Mouse (Mus musculus): ENCODE results near the gene Arpc5l.

Gene Arpc5l

GRCm38 (mm10) chr2:39004880-39005435, at the start of gene Arpc5l:
Gene Arpc5l (plus strand): TSS chr2:39005348.
- DNase-seq = peak; percentile 92 to 94

- no peak for DNase-seq
These were observed 49.1 kb upstream of the Arpc5l start for GRCm38 (mm10) chr2:38956062-38956461.

GRCm38 (mm10) chr2:38957671-38958223, 47.4 kb upstream of the Arpc5l start:
- DNase-seq = no peak

DNA sequence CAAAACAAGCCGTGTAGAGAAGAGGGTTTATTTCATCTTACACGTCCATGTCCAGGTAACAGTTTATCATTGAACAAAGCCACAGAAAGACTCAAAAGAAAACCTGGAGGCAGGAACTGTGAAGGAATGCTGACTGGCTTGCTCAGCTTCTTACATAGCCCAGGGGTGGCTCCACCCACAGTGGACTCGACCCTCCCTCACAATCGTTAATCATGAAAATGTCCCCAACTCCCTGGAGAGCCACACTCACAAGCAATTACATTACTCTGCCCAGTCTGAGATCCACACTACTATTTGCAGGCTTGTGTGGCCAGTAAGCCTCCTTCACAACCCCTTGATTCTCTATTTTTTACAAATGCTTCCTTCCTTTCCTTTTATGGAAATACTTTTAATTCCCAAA, 41.0 kb upstream of the Arpc5l start:
- no peak for DNase-seq

DNA sequence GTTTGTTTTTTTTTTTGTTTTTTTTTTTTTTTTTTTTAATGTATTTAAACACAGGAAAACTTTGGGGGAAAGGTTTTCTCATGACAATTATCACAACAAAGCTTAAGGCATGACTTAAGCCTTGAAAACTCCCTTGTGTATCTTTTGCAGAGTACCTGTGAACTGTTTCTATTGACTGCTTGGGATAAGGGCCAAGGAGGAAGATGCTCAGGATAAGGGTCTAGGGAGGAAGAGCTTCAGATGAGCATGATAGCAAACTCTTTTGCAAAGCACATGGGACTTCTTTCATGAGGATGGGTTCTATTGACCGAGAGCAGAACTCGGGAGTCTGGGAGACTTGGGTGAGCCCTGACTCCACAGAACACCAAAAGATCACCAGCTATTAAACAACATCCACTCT, 35.5 kb upstream of the Arpc5l start:
- no peak for DNase-seq

DNA sequence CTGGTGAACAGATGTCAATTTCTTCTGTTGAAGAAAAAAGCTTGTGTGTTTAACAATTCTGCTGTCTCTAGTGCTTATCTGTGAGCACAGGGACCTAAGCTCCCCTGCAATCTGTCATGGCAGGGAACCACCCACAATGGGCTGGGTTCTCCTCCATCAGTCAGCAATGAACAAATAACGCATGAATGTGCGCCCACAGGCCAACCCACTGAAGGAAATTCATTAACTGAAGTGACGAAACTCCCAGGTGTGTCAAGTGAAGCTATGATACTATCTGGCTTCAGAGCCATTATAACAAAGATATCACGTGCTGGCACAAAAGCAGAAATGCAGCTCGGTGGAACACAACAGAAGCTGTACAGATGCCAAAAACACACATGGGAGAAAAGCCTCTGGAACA, 35.1 kb upstream of the Arpc5l start:
- DNase-seq = no peak

- DNase-seq = no peak
These were observed 31.9 kb upstream of the Arpc5l start for GRCm38 (mm10) chr2:38973223-38973622.

DNA sequence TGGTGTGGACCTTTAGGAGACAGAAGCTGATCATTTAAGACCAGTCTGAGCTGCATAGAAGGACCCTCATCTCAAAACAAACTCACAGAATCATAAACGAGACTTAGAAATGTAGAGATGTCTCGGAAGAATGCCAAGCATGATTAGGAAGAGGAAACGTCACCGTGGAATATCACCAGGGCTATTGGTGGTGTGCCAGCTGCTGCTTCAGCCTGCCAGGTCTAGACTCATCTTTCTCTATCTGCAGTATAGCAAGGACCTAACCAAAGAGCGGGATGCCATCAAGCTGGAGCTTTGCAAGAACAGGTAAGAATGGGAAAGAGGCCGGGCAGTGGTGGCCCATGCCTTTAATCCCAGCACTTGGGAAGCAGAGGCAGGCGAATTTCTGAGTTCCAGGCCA, 31.4 kb upstream of the Arpc5l start:
- no peak for DNase-seq

DNA sequence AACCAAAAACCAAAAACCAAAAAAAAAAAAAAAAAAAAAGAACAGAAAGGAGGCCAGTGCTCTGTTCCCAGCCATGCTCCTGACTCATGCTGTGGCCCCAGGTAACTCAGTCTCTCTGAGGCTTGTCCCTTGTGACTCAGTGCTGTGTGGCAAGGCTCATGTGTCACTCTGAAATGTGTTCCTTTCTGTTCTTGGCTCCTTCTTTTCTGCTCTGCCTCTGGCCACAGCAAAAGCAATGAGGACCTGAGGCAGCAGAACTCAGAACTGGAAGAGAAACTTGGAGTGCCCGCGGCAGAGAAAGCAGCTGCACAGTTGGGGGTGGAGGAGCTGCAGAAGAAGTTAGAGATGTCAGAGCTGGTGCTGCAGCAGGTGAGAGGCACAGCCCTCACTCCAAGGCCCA, 31.0 kb upstream of the Arpc5l start:
- no peak for DNase-seq

- no peak for DNase-seq
These were observed 30.0 kb upstream of the Arpc5l start for GRCm38 (mm10) chr2:38975181-38975580.

- DNase-seq = no peak
These were observed 29.0 kb upstream of the Arpc5l start for GRCm38 (mm10) chr2:38975941-38976805.

- DNase-seq = no peak
These were observed 27.3 kb upstream of the Arpc5l start for GRCm38 (mm10) chr2:38977837-38978236.

GRCm38 (mm10) chr2:38983456-38983855, 21.7 kb upstream of the Arpc5l start:
- DNase-seq = no peak

DNA sequence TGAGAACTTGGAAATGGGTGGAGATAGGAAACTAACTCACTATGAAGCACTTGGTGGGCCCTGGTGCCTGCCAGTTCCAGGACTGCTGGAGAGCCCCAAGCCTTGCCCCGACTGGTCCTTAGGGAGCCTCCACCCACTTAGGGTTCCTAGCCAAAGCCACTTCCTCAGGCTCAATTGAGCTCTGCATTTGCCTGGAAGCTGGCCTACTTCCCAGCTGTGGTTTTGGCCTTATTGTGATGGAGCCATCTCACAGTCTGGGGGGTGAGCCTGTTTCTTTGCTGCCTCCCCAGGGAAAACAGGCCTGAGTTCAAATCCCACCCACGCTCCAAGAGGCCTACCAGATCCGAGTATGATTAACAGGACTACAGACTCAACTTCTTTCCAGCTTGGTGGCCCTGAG, 18.6 kb upstream of the Arpc5l start:
- peak; percentile 77 to 86 for DNase-seq

DNA sequence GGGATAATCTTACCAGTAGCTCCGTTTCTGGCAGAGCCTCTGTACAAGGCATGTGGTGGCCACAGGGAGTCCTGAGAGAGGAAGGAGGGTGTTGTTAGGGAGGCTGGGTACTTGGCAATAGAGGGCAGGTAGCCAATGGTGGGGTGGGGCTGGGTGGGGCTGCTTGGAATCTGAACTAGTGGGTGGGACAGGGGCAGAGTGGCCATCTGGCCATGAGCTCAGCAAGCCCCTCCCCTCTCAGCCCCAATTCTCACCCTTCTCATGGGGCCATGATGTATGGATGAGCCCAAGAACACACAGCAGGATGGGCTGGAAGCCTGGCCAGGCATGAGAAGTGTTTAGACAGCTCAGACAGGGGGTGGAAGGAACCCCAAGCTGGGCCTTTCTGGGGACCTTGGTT, 17.8 kb upstream of the Arpc5l start:
- DNase-seq = no peak

GRCm38 (mm10) chr2:38987803-38988510, 17.2 kb upstream of the Arpc5l start:
- DNase-seq = no peak

DNA sequence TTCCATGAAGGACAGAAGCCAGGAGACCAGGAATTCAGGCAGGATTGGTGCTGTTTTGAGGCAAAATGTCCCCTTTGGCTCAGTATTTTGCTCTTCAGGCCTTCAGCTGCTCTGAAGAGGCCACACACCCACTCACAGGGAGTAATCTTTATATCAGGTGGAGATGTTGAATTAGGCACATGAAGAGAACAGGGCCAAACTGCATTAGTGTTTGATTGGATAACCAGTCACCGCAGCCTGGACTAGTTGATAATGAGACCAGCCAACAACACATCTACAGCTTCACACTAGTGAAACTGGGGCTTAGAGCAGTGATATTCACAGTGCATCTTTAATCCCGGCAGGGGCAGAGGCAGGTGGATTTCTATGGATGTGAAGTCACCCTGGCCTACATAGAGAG, 16.2 kb upstream of the Arpc5l start:
- DNase-seq = no peak

DNA sequence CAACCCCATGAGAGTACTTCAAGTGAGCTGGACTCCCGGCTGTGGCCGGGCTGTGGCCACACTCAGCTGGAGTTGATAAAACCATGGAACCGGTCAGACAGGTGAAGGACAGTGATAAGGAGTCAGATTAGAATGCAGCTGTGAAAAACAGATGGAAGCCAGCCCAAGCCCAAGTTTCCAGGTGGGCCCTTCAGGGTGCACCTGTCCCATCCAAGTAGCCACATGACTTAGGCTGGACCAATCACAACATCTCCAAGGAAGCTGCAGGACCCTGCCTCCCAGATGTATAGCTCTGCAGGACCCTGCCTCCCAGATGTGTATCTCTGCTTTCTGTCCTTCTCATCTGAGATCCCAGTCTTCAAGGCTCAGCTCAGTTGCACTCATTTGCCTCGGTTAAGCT, 13.1 kb upstream of the Arpc5l start:
- no peak for DNase-seq

GRCm38 (mm10) chr2:38992452-38992851, 12.7 kb upstream of the Arpc5l start:
- DNase-seq = no peak

- peak; percentile 90 to 92 for DNase-seq
These were observed 7.5 kb upstream of the Arpc5l start, which contains the start of gene Wdr38 for GRCm38 (mm10) chr2:38997386-38998374. Gene Wdr38 (plus strand): TSS chr2:38997476.

DNA sequence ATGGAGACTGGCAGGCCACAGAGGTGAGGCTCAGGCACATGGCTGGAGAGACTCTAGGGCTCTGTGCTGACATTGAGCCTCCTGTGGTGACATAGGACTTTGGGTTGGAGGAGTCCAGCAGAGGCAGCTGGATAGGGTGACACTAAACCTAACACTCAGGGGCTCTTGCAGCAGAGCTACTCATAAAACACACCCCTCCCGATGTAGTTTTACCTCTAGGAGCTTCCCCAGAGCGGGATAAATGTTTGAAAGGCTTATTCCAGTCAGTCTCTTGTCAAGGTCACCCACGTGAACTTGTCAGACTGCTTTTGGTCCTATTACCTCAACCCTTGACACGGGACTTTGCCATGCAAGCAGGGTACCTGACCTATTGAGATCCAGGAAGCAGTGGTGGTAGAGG, 5.8 kb upstream of the Arpc5l start:
- no peak for DNase-seq

DNA sequence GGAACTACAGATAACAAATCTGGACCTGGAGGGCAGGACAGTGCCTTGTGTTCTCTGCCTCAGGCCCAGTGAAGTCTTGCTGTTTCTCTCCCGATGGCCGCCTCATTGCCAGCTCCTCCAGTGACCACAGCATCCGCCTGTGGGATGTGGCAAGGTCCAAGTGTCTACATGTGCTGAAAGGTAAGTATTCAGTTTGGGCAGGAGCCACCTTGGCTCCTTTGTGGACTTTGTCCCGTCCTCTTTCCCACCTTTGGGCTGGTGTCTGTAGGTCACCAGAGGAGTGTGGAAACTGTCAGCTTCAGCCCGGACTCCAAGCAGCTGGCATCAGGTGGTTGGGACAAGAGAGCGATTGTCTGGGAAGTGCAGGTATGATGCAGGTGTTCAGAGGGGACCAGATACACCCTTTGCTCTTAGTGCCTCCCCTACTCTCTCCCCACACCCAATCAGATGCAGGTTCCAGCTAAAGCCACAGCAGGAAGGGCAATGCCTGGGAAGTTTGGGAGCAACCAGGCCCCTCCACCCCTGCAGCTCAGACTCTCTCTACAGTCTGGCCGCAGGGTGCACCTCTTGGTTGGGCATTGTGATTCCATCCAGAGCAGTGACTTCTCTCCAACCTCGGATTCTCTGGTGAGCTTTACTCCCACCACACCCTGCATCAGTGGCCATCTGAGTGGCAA, 5.1 kb upstream of the Arpc5l start:
- no peak for DNase-seq

Measured in lung, adult 18-20 months (tissue).